Mouse (Mus musculus): ENCODE results near the gene Mpig6b.

Gene Mpig6b

GRCm38 (mm10) chr17:35018171-35018570, 47.8 kb downstream of the Mpig6b start:
- no peak for DNase-seq (ENCODE audit: low read depth in 2 of 2, low spot score in 2 of 2)

GRCm38 (mm10) chr17:35017706-35018030, 48.3 kb downstream of the Mpig6b start:
- DNase-seq (ENCODE audit: low read depth in 2 of 2, low spot score in 2 of 2): no peak

- no peak for DNase-seq (ENCODE audit: low read depth in 2 of 2, low spot score in 2 of 2)
Observed at GRCm38 (mm10) chr17:35016791-35017705, 48.9 kb downstream of the Mpig6b start.

- no peak for DNase-seq (ENCODE audit: low read depth in 2 of 2, low spot score in 2 of 2)
Observed at GRCm38 (mm10) chr17:35016376-35016775, 49.6 kb downstream of the Mpig6b start, which contains the start of gene Vwa7. Gene Vwa7, plus strand, starts transcription at chr17:35016579.

GRCm38 (mm10) chr17:35015296-35015695, 50.7 kb downstream of the Mpig6b start:
- no peak for DNase-seq (ENCODE audit: low read depth in 2 of 2, low spot score in 2 of 2)

GRCm38 (mm10) chr17:35013221-35013620, 52.8 kb downstream of the Mpig6b start:
- DNase-seq (ENCODE audit: low read depth in 2 of 2, low spot score in 2 of 2): no peak

Data from CD8-positive naive resting alpha-beta T cell, adult 2 months (primary cell).